Mouse (Mus musculus): Measurements from ENCODE around the gene Zfp639. TPM values are rescaled to one million over a fixed set of nuclear protein-coding genes. Genes with fewer than 3 reads are reported as not detected.

Gene Zfp639
- total and polyA plus RNA-seq, 3 experiments, result 34.1 to 302 (median 35.4) TPM

DNA sequence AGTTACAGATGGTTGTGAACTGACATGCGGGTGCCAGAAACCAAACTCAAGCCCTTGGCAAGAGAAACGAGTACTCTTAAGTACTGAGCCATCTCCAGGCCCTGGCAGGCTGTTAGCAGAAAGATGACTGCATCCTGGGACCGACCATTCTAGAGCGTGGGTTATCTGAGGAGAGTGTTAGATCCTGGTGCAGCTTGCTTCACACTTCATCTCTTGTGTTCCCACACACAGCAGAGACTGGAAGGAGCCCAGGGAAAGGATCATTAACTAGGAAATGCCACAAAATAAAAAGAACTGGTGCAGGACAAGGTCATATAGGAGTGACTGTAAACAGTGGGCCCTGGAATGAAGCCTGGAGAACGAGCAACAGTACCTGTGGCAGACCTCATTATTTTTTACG lies 39.0 kb upstream of the Zfp639 start:
- no peaks in the 10 kb centered on the region for H3K27me3 ChIP-seq (ENCODE audit: control insufficient read depth in 1 of 2, insufficient read depth in 2 of 2, low read length in 2 of 2)
- no peaks in the 10 kb centered on the region for H3K36me3 ChIP-seq (ENCODE audit: control insufficient read depth in 1 of 2, insufficient read depth in 2 of 2, low read length in 2 of 2)
- DNase-seq (ENCODE audit: low read depth, low spot score), result no peak
- TF ChIP-seq MEF2A (IDR thresholded peaks at IDR 0.05; ENCODE audit: extremely low read depth, insufficient replicate concordance, low read depth, low read length, poor library complexity, severe bottlenecking) (no peak), TCF12 (IDR thresholded peaks at IDR 0.05; ENCODE audit: low read depth, low read length) (no peak), UBTF (IDR thresholded peaks at IDR 0.05; ENCODE audit: borderline replicate concordance, insufficient read depth, low read depth, low read length) (no peak), SIN3A (IDR thresholded peaks at IDR 0.05; ENCODE audit: low read length) (no peak), TBP (IDR thresholded peaks at IDR 0.05; ENCODE audit: low read depth, low read length) (no peak)
- no peaks in the 10 kb centered on the region for H3K9me3 ChIP-seq (replicated peaks; ENCODE audit: insufficient read depth, low read length)
- H3K9ac ChIP-seq (ENCODE audit: control insufficient read depth, low read depth, low read length, poor library complexity, severe bottlenecking), result no peak overlapping the region
- H3K4me3 ChIP-seq (ENCODE audit: control insufficient read depth in 1 of 2, insufficient read depth in 1 of 2, low read depth in 2 of 2, low read length in 2 of 2), result no peak overlapping the region
- H3K27ac ChIP-seq (ENCODE audit: control insufficient read depth, low read depth, low read length), result no peak overlapping the region
- no peaks in the 10 kb centered on the region for H3K79me2 ChIP-seq (ENCODE audit: control insufficient read depth, insufficient read depth, low read length, poor library complexity)
- no peaks in the 10 kb centered on the region for H3K4me1 ChIP-seq (ENCODE audit: control insufficient read depth in 1 of 2, insufficient read depth in 2 of 2, low read length in 2 of 2)

DNA sequence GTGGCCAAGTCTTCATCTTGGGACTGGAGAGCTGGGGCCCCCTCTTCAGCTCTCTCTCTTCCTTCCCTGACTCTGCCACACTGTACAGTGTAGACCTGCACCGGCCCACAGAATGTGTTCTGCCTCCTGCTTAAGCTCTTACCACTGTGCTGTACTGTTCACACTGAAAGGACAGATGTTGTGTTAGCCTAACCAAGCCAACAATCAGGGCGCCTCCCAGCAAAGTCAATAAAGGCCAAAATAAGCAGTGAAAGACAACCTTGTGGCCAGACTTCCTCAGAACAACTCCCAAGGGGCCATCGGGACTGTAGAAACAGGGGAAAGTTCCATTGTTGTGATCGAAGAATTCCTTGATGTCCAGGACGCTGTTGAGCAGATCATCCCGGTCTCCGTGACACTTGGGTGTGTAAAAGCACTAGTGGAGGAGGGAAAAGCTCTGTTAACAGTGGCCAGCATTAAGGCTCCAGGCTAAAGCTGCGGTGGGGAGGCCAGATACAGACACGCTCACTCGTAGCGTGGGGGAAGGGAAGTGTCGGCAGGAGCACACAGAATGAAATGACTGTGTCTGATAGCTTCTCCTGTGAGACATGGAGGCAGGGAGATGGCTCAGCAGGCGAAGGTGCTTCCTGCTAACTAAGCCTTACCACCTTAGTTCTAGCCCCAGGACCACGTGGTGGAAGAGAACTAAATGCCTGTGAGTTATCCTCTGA lies 37.7 kb upstream of the Zfp639 start:
- Histone ChIP-seq H3K27ac (ENCODE audit: control insufficient read depth, low read depth, low read length) (no peak overlapping the region), H3K9ac (ENCODE audit: control insufficient read depth, low read depth, low read length, poor library complexity, severe bottlenecking) (no peak overlapping the region), H3K79me2 (ENCODE audit: control insufficient read depth, insufficient read depth, low read length, poor library complexity) (no peaks in the 10 kb centered on the region), H3K4me3 (ENCODE audit: control insufficient read depth in 1 of 2, insufficient read depth in 1 of 2, low read depth in 2 of 2, low read length in 2 of 2) (no peak overlapping the region), H3K27me3 (ENCODE audit: control insufficient read depth in 1 of 2, insufficient read depth in 2 of 2, low read length in 2 of 2) (no peaks in the 10 kb centered on the region), H3K9me3 (replicated peaks; ENCODE audit: insufficient read depth, low read length) (no peaks in the 10 kb centered on the region), H3K4me1 (ENCODE audit: control insufficient read depth in 1 of 2, insufficient read depth in 2 of 2, low read length in 2 of 2) (no peaks in the 10 kb centered on the region), H3K36me3 (ENCODE audit: control insufficient read depth in 1 of 2, insufficient read depth in 2 of 2, low read length in 2 of 2) (no peaks in the 10 kb centered on the region)
- no peak for DNase-seq (ENCODE audit: low read depth, low spot score)
- TF ChIP-seq JUND (IDR thresholded peaks at IDR 0.05; ENCODE audit: low read depth, low read length) (no peak), ZKSCAN1 (IDR thresholded peaks at IDR 0.05; ENCODE audit: low read depth, low read length) (no peak), RCOR1 (IDR thresholded peaks at IDR 0.05; ENCODE audit: low read depth, low read length) (no peak), TAL1 (IDR thresholded peaks at IDR 0.05; ENCODE audit: low read length) (no peak)

DNA sequence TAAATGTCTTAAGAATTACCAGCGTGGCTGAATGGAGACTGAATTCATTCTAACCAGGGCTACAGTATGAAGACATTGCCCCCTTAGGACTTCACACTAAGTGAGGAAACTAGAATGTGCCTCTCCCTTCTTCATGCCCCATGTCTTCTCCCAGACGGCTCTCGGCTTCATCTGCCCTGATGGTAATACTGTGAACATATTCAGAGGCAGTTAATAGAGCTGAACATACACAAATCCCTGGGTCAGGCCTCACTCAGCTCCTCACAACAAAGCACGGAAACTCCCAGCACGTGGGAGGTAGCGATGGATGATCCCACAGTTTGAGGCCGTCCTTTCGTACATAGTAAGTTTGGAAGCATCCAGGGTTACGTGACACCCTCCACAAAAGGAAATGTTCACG lies 36.9 kb upstream of the Zfp639 start:
- Histone ChIP-seq H3K79me2 (ENCODE audit: control insufficient read depth, insufficient read depth, low read length, poor library complexity) (no peaks in the 10 kb centered on the region), H3K27ac (ENCODE audit: control insufficient read depth, low read depth, low read length) (no peak overlapping the region), H3K36me3 (ENCODE audit: control insufficient read depth in 1 of 2, insufficient read depth in 2 of 2, low read length in 2 of 2) (no peaks in the 10 kb centered on the region), H3K9ac (ENCODE audit: control insufficient read depth, low read depth, low read length, poor library complexity, severe bottlenecking) (no peak overlapping the region), H3K9me3 (replicated peaks; ENCODE audit: insufficient read depth, low read length) (no peaks in the 10 kb centered on the region), H3K27me3 (ENCODE audit: control insufficient read depth in 1 of 2, insufficient read depth in 2 of 2, low read length in 2 of 2) (no peaks in the 10 kb centered on the region), H3K4me3 (ENCODE audit: control insufficient read depth in 1 of 2, insufficient read depth in 1 of 2, low read depth in 2 of 2, low read length in 2 of 2) (no peak overlapping the region), H3K4me1 (ENCODE audit: control insufficient read depth in 1 of 2, insufficient read depth in 2 of 2, low read length in 2 of 2) (no peaks in the 10 kb centered on the region)
- no peak for TF ChIP-seq GATA1 (IDR thresholded peaks at IDR 0.05; ENCODE audit: low read depth, low read length)
- TF ChIP-seq TCF12 (IDR thresholded peaks at IDR 0.05; ENCODE audit: low read depth, low read length), result no peak
- no peak for TF ChIP-seq ZC3H11A (IDR thresholded peaks at IDR 0.05; ENCODE audit: low read depth, low read length)
- TF ChIP-seq TAL1 (IDR thresholded peaks at IDR 0.05; ENCODE audit: low read length), result no peak
- TF ChIP-seq ETS1 (IDR thresholded peaks at IDR 0.05; ENCODE audit: low read depth, low read length), result no peak
- no peak for TF ChIP-seq KAT2A (conservative IDR thresholded peaks at IDR 0.05; ENCODE audit: low read depth, low read length)
- TF ChIP-seq MAX (IDR thresholded peaks at IDR 0.05; ENCODE audit: low read length), result no peak
- TF ChIP-seq BHLHE40 (IDR thresholded peaks at IDR 0.05; ENCODE audit: borderline replicate concordance, low read depth, low read length), result no peak
- no peak for TF ChIP-seq POLR2A (IDR thresholded peaks at IDR 0.05; ENCODE audit: control insufficient read depth in 1 of 2, insufficient read depth in 1 of 2, low read depth in 1 of 2, low read length in 2 of 2, poor library complexity in 1 of 2)
- no peak for DNase-seq (ENCODE audit: low read depth, low spot score)
